Mouse (Mus musculus): ENCODE results near the gene Ccr3.
"Not testable (repeated sequence)": the region's sequence is repeated elsewhere in the genome, so short reads cannot be mapped to it uniquely, and the experiment has no call there.

Ccr3 gene

DNA sequence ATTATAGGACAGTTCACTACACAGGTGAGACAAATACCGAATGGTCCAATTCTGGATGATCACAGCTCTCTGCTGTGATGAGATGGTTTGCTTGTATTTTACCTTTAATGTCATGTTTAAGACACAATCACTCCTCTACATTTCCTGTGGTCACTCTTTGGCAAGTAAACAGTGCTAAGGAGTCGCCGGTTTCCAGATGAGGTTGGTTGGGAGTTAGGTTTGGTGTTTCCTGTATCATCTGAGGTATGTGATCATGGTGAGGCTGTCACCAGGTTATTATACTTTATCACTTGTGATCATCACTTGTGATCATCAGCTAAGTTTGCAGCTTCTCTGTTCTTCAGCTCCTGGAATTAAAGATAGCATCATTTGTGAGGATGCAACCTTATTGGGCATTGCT lies 19.2 kb downstream of the Ccr3 start:
- DNase-seq (ENCODE audit: low spot score in 2 of 2) = no peak

DNA sequence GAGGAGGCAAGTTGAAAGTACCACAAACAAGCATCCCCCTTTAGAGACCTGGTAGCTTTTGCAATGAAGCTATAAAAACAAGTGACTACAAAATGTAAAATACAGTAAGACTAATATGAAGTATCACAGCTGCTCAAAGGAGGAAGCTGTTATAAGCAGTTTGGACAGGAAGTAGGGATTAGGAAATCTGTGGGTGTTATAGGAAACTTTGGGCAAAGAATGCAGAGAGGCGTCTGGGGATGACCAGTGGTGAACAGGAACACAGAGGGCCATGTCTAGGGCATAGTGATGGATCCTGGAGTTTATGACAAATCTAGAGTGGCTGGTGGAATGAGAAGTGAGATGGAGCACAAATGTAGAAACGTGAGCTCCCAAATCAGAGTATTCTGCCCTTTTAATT lies 31.8 kb downstream of the Ccr3 start:
- DNase-seq (ENCODE audit: low spot score in 2 of 2) = no peak

DNA sequence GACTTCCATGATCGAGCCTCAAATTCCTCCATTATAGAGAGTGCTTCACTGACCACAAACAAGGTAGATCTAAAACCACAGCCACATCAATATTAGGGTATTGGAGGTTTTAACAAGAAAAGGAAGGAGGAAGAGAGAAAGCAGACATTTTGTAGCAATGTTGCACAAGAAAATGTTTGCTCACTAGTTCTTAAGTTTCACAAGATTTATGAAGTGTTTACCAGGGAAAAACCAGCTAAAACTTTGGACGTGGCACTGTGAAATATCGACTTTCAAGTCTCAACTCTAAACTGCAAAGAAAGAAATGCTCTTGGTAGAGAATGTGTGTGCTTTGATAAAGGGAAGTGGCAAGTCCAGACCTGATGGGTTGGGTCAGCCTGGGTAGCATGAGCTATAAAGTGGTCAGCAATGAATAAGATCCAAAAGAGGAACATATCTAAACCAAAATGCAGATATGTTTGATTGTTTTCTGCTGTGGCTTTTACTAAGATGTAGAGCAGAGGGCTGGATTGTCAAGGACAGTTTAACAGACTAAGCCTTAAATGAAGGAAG lies 34.5 kb downstream of the Ccr3 start:
- no peak for DNase-seq (ENCODE audit: low spot score in 2 of 2)

DNA sequence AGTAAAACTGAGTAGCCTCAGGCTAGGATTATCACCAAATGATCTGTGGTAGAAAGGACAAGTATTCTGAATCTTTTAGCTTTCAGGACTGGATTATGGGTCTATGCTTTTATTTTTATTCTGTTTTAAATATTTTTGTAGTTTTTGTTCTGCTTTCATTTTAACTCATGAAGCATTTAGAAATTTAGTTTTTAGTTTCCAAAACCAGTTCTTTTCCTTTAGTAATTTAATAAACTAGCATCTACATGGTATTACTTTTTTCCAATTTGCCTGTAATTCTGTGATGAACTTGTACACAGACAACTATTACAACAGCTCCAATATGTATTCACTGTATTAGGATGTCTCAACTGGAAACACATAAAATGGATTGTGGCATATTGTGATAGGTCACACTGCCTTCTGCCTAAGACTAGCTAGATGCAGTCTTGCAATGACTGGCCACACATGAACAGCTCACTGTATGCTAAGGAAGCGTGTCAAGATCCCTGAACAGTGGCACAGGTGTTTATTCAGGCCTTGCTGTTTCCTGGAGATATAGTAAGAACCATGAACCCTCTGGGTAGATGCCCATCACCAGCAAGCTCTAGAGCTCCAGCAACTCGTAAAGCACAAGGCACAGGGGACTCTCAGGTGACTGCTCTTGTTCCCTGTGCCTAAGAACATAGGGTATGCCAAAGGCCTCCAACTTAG lies 38.0 kb downstream of the Ccr3 start:
- no peak for DNase-seq (ENCODE audit: low spot score in 2 of 2)

DNA sequence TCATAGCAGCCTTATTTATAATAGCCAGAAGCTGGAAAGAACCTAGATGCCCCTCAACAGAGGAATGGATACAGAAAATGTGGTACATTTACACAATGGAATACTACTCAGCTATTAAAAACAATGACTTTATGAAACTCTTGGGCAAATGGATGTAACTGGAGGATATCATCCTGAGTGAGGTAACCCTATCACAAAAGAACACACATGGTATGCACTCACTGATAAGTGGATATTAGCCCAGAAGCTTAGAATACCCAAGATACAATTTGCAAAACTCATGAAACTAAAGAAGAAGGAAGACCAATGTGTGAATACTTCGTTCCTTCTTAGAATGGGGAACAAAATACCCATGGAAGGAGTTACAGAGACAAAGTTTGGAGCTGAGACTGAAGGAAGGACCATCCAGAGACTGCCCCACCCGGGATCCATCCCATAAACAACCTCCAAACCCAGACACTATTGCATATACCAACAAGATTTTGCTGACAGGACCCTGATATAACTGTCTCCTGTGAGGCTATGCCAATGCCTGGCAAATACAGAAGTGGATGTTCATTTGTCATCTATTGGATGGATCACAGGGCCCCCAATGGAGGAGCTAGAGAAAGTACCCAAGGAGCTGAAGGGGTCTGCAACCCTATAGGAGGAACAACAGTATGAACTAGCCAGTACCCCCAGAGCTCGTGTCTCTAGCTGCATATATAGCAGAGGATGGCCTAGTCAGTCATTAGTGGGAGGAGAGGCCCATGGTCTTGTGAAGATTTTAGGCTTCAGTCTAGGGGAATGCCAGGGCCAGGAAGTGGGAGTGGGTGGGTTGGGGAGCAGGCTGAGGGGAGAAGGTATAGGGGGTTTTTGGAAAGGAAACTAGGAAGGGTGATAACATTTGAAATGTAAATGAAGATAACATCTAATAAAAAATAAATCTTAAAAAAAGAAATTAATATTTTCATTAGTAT lies 40.0 kb downstream of the Ccr3 start:
- DNase-seq (ENCODE audit: low spot score in 2 of 2) = not testable (repeated sequence)

DNA sequence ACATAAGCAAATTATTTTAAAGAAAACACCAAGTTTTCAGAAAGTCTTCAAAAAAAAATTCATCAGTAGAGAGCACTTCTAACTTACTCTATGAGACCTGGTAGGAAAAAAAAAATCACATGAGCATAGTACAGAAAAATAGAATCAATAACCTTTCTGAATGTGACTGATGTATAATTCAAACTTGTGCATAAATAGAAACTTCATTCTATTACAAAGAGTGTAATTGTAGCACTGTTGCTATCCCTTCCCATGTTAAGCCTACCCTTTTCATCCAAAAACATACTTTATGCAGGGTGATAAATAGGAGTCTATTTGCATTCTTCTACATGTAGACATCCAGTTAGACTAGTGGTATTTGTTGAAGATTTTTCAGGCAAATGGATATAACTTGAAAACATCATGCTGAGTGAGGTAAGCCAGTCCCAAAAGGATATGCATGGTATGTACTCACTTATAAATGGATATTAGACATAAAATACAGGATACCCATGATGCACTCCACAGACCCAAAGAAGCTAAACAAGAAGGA lies 44.9 kb downstream of the Ccr3 start:
- DNase-seq (ENCODE audit: low spot score in 2 of 2) = no peak

DNA sequence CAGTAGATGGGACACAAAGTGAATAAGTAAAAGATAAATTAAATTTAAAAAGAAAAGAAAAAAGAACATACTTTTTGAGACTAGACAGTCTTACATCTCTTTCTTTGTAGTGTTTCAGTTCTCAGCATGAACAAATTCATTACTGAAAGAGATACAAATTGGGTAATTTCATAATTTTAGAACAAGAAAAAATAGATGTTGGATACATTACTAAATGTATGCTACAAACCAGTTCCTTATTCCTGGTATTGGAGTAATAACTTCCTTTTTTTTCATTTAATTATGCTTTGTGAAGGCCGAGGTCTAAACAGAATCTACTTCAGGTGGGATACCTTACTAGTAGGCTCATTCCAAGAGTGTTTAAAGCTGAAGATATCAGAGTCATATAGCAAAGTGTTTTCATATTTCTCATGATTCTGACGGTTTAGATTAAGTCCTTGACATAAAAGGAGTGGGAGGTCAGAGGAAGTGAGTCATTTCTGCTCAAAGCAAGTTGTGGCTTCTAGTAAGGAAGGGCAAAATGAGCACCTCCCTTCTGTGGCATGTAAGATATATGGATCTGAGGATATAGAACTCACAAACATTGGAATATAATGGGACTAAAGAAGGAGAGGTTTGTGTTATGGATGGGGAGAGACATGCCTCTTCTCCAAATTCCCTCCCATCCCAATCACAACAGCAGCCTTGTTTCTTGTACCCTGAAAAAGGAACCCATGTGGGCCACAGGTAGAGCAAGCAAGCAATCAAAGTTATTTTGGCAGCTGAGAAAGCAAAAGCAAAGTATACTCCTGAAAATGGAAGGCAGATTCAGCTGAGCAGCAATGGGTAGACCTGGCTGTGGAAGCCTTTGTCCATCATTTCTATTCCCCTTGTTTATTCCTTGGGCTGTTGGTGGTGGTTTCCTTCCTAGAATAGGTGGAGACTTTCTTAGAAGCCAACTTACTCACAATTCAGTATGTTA lies 46.6 kb downstream of the Ccr3 start:
- DNase-seq (ENCODE audit: low spot score in 2 of 2) = no peak

DNA sequence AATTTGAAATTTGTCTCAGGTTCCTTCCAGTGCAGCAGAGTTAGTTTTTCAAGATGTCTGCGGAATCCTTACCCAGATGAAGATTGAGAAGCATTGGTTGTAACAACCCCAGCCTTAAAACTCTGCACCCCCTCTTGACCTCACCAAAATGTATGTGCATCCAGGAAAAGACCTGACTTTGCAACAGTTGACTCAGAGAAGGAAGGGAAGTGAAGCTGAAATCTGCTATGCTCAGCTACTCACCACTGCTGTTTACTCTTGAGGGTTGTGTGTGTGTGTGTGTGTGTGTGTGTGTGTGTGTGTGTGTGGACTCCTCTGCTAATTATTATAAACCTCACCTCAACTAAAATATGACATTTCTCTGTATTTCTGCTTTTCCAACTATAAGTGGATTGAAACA lies 49.7 kb downstream of the Ccr3 start:
- no peak for DNase-seq (ENCODE audit: low spot score in 2 of 2)

DNA sequence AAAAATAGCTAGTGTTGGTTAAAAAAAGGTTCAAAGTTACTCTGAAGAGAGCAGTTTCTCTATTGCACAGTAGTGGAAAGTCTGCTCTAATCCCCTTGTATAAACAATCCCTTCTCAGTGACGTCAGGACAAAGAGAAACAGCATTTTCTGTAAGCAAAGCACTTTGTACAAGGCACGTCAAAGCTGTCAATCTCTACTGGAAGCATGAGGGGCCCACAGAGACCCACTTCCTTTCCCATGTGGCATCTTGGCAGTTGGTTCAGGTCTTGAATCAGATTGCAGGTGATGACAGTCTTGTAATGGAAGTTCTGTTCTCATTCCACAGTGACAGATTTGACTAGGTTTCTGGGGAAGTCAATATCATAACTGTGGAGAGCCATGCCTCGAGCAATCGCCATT lies 58.0 kb downstream of the Ccr3 start:
- DNase-seq (ENCODE audit: low spot score in 2 of 2) = no peak

DNA sequence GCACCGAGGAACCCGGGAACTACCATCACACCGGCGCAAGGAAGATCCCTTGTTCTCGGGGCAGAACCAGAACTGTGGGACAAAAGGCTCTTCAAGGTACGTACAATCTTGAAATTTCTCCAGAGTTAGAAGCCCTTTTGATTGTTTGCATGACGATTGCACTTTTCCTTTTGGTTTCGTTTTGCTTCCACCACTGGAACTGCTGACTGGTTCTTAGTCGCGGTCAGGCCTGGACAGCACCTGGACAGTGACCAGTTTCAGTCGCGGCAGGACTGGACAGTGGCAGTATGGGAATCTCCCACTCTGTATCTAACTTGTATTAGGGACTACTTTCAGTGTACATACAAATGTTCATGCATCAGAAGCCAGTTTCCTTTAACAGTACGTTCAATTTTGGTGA lies 58.7 kb downstream of the Ccr3 start:
- not testable (repeated sequence) for DNase-seq (ENCODE audit: low spot score in 2 of 2)
